Mouse (Mus musculus): ENCODE measurements around the gene Gapt. TPM values are rescaled to one million over a fixed set of nuclear protein-coding genes. Genes with fewer than 3 reads are reported as not detected.

The Gapt gene
- polyA plus RNA-seq (2012; rRNA removed), result 0.19 and 0.28 TPM in 2 replicates

DNA sequence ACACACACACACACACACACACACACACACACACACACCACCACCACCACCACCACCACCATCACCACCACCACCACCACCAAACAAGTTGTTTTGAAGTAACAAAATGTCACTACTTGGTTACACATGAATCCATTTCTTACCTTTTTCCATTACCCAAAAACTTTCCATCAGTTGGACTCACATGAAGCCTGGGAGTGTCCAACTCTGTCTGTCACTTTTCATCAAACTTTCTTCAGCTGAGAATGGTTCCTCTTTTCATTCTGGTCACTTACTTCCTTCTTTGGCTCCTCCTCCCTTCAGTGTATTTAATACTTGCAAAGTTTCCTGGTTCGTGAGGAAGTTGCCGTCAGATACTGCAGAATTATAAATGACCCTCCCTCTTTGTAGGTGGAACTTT lies at the start of gene Gapt:
Gene Gapt, minus strand, starts transcription at position 259 of the 400 bp plus-strand sequence.

DNA sequence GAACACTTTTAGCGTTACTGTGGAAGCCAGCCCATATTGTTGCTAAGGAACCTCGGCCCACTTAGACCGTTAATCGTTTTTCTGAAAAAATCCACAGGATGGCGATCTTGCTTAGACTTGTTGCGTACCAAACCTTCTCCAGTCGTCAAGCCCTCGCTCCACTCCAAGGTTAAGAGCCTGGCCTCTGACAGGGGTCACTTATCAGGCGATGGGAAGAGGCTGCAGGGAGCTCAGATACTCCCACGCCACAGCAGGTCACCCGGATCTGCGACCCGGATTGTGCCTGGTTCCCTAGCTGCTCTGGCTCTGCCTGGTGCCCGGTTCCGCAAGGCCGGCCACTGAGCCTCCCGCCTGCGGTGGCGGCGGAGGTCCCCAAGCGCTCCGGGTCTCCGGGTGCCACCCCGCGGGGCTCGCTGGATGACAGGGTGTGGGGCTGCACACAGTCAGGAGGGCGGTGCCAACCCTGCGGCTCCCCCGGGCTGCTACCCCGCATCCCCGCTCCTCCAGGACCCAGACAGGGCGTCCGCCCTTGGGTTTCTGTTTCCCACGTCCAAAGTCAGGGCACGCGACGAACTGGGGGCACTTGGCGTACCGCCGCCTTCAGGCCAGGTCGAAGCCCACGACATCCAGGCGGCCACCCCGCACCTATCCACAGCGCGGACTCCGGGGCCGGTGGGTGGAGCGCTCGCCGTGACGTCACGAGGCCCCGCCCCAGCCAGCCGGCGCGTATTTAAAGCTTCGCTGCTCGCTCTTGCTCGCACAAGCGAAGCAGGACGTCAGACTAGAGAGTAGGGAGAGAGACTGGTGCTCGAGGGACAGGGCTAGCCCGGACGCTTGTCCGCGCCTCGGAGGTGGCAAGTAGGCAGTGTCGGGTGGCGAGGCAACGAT lies 37.5 kb upstream of the Gapt start, which contains the start of gene Plk2:
Gene Plk2, plus strand, starts transcription at position 756 of the 888 bp plus-strand sequence.

Other genes with a start within 250 kb of the Gapt start
- 0.47 and 0.59 TPM in 2 replicates for gene Rab3c, start 76.2 kb downstream of the Gapt start, polyA plus RNA-seq (2012; rRNA removed)
- 7.6 and 8.3 TPM in 2 replicates for gene Plk2, start 37.8 kb upstream of the Gapt start, polyA plus RNA-seq (2012; rRNA removed)

All from colon, adult 2 months (tissue).